Mouse (Mus musculus) lung, embryonic 14.5 days (tissue): ENCODE data around the gene Plekhg5. TPM values are rescaled to one million over a fixed set of nuclear protein-coding genes. Genes with fewer than 3 reads are reported as not detected.
A peak's percentile ranks its signal among the peaks of the same experiment; 100 is the strongest.

ENCODE experiments used
- ATAC-seq: fragments of 200-750 bp; cut with Nextera tagmentation; 2 replicates; pipeline ENCODE4 v1.8.0; 2017; ENCODE audit warnings: mild to moderate bottlenecking, moderate TSS enrichment, moderate library complexity; ENCODE audit not compliant: insufficient read depth
- DNase-seq: peaks from one replicate; pipeline ENCODE4 v3.0.0-alpha.2; 2015
- H3K27ac ChIP-seq: fragments of 300-500 bp; sonication (generic); 2 replicates; pipeline ENCODE4 v1.5.1; 2014; ENCODE audit warnings: low read depth, mild to moderate bottlenecking, moderate library complexity
- H3K27me3 ChIP-seq: fragments of 300-500 bp; sonication (generic); 2 replicates; pipeline ENCODE4 v1.6.1; 2014; ENCODE audit warnings: low read length, control low read depth; ENCODE audit not compliant: insufficient read depth
- H3K36me3 ChIP-seq: fragments of 300-500 bp; sonication (generic); 2 replicates; pipeline ENCODE4 v1.6.1; 2014; ENCODE audit warnings: control low read depth; ENCODE audit not compliant: insufficient read depth
- H3K4me1 ChIP-seq: fragments of 300-500 bp; sonication (generic); 2 replicates; pipeline ENCODE4 v1.6.1; 2014; ENCODE audit warnings: antibody characterized with exemption, control low read depth; ENCODE audit not compliant: insufficient read depth
- H3K4me2 ChIP-seq: fragments of 300-500 bp; sonication (generic); 2 replicates; pipeline ENCODE4 v1.6.1; 2014; ENCODE audit warnings: mild to moderate bottlenecking
- H3K4me3 ChIP-seq: fragments of 300-500 bp; sonication (generic); 2 replicates; pipeline ENCODE4 v1.5.1; 2014; ENCODE audit warnings: low read depth, low read length
- H3K9ac ChIP-seq: fragments of 300-500 bp; sonication (generic); 2 replicates; pipeline ENCODE4 v1.6.1; 2014
- H3K9me3 ChIP-seq: fragments of 300-500 bp; sonication (generic); 2 replicates; pipeline ENCODE4 v1.6.1; 2016; ENCODE audit warnings: low read depth, low read length, control low read depth
- CTCF ChIP-seq: IDR thresholded peaks from 2 replicates; pipeline ENCODE4 v1.5.1; 2016; ENCODE audit warnings: antibody characterized with exemption, low read depth
- WGBS: fragments of 180-500 bp; shearing (Covaris S2); extraction: QIAGEN DNeasy Blood & Tissue Kit; methylation state at CpG from one replicate; pipeline ENCODE4 v1.1.7; 2014; 5-methylcytosine and 5-hydroxymethylcytosine counted together
- polyA plus RNA-seq: library from polyadenylated mRNA; unstranded; fragments of >200 nt; fragmentation: Nextera tagmentation; extraction: Ambion mirVana; gene quantifications from 2 replicates; pipeline ENCODE4 v1.2.1, GENCODE M21; 2014

Plekhg5 gene
- polyA plus RNA-seq, 1 experiment from 2014 or later = 18.5 TPM

GRCm38 (mm10) chr4:152088556-152089120 is 16.3 kb downstream of the Plekhg5 start:
- Histone ChIP-seq H3K4me2 (peak overlapping the region; percentile 80), H3K36me3 (0 out of 2 replicates have a peak, but pooled peaks cover 4% of the 10 kb centered on the region), H3K9me3 (no peaks in the 10 kb centered on the region), H3K27me3 (no peaks in the 10 kb centered on the region), H3K27ac (no peak overlapping the region), H3K4me1 (peaks cover 12% of the 10 kb centered on the region; the same call in 1 of the 2 replicates), H3K4me3 (no peak overlapping the region; the same call in 1 of the 2 replicates), H3K9ac (no peak overlapping the region; the same call in 1 of the 2 replicates)
- DNase-seq (no peak), ATAC-seq (no peak)
- TF ChIP-seq CTCF = no peak
- WGBS = 52% methylated on average over 8 of the region's 8 CpGs

DNA sequence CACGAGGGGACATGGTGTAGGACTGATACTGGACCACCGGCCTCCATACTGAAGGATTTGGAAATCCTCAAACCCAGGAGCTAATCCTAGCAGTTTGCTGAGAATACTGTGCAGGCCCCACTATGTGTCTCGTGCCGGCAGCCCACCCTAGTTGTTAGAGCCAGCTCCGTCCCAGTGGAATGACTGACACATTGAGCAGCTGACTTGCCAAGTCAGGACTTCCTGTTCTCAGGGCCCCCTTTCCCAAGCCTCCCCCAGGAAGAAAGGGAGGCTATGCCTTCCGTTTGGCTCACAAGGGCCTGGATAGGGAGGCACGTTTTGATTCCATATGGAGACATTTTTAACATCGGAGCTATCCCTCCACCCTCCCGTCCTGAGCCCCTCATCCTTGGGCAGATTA is 17.9 kb downstream of the Plekhg5 start:
- ATAC-seq = no peak
- H3K4me2 ChIP-seq = no peak overlapping the region

GRCm38 (mm10) chr4:152092751-152093293 is 20.5 kb downstream of the Plekhg5 start:
- no peak overlapping the region for H3K9ac ChIP-seq
- DNase-seq (no peak), ATAC-seq (no peak)
- no peaks in the 10 kb centered on the region for H3K9me3 ChIP-seq
- H3K4me1 ChIP-seq = peaks cover 7% of the 10 kb centered on the region; the same call in 1 of the 2 replicates
- H3K27me3 ChIP-seq = no peaks in the 10 kb centered on the region
- no peak for TF ChIP-seq CTCF
- no peak overlapping the region for H3K4me3 ChIP-seq
- H3K36me3 ChIP-seq = peaks cover 4% of the 10 kb centered on the region; the same call in 1 of the 2 replicates
- WGBS = 60% methylated on average over 8 of the region's 8 CpGs
- peak overlapping the region; percentile 16; the same call in 1 of the 2 replicates for H3K27ac ChIP-seq
- H3K4me2 ChIP-seq = no peak overlapping the region; the same call in 1 of the 2 replicates

More for the DNA sequence above, 17.9 kb downstream of the Plekhg5 start:
- 79% methylated on average over 9 of the region's 9 CpGs for WGBS
- DNase-seq = no peak
- no peak overlapping the region for H3K9ac ChIP-seq
- H3K4me1 ChIP-seq = peaks cover 12% of the 10 kb centered on the region; the same call in 1 of the 2 replicates
- no peak overlapping the region for H3K4me3 ChIP-seq
- H3K27me3 ChIP-seq = no peaks in the 10 kb centered on the region
- H3K9me3 ChIP-seq = no peaks in the 10 kb centered on the region
- no peak for TF ChIP-seq CTCF
- H3K36me3 ChIP-seq = peaks cover 4% of the 10 kb centered on the region; the same call in 1 of the 2 replicates
- H3K27ac ChIP-seq = no peak overlapping the region

DNA sequence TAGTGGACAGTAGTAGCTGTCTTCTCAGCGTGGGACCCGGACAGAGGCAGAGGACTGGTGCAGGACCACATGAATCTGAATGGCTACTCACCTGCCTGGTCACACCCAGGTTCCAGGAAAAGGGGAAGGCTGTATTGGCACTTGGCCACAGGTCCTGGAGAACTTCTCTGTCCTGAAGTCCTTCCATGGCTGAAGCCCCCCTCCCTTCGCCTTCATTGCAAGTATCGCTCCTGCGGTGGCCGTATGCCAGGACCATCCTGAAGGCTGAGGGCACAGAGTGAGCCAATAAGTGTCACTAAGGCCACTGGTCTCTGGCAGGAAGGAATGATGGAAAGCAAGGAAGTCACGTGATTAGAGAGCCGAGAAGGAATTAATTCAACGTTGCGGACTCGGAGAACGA is 21.9 kb downstream of the Plekhg5 start:
- Histone ChIP-seq H3K36me3 (peaks cover 4% of the 10 kb centered on the region; the same call in 1 of the 2 replicates), H3K27me3 (no peaks in the 10 kb centered on the region), H3K9ac (no peak overlapping the region), H3K4me3 (no peak overlapping the region), H3K4me2 (no peak overlapping the region), H3K9me3 (no peaks in the 10 kb centered on the region), H3K27ac (no peak overlapping the region), H3K4me1 (no peaks in the 10 kb centered on the region; the same call in 1 of the 2 replicates)
- no peak for TF ChIP-seq CTCF
- DNase-seq (no peak), ATAC-seq (no peak)
- 79% methylated on average over 12 of the region's 12 CpGs for WGBS

DNA sequence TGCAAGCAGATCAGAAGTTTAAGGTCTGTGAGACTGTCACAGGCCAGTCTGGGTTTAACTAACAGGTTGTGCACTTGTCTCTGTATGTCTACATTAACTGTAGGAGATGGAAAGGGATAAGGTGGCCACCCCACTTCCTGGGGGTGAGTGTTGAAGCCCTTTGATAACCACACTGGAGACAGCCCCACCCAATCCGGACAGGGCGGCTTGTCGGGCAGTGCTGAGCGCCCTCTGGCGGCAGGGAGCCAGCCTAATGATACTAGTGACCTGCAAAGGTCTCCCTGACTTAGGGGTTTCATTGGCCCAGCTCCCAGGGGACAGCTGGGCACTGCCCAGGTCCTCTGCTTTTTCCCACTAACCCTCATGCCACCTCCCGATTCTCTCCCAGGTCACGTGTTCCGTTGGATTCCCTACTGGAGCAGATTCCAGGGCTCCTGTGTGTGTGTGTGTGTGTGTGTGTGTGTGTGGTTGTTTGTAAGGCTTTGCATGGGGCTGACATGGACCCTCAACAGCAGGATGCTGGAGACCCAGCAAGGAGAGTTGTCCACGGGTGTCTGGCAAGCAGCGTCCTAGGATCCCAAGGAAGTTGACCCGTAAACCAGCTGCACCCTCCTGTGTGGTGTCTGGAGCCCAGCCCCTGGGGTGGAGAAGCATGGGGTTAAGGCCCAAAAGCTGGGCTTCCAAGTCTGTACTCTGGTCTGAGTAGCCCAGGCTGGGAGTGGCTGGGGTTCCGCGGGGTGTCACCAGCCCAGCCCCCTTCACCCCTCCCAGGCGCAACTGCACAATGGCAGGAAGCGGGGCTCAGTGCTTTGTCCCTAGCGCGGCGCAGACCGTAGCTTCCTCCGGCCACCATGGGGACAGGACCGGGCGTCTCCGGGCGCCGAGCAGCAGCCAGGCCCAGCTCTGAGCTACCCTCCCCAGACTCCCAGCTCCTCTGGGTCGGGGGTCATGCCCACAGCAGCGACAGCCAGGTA is 23.9 kb downstream of the Plekhg5 start:
- no peaks in the 10 kb centered on the region for H3K27me3 ChIP-seq
- peak overlapping the region; percentile 33 for H3K4me3 ChIP-seq
- DNase-seq = peak; percentile 80
- H3K4me2 ChIP-seq = peak overlapping the region; percentile 38
- peak overlapping the region; percentile 78 for H3K27ac ChIP-seq
- peak overlapping the region; percentile 52 for H3K9ac ChIP-seq
- ATAC-seq = peak; percentile 62
- H3K4me1 ChIP-seq = no peaks in the 10 kb centered on the region; the same call in 1 of the 2 replicates
- H3K36me3 ChIP-seq = no peaks in the 10 kb centered on the region; the same call in 1 of the 2 replicates
- H3K9me3 ChIP-seq = no peaks in the 10 kb centered on the region
- 31% methylated on average over 27 of the region's 27 CpGs for WGBS
- peak; percentile 76 for TF ChIP-seq CTCF

DNA sequence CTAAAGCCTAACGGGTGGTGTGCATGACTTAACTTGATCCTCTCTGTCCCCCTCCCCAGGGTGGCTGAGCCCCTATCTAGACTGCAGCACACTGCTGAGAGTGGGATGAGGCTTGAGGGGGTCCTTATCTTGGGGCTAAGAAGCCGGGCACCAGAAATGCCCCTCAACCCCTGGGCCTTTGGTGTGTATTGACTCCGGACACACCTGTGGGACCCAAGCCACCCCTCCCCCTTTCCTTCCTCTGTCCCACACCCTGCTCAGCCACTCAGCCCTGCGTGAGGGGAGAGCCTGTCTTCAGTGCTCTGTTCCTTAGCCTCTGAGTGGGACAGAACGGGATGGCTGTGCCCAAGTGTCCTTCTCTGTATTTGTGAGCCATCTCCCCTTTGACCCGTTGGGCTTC is 24.6 kb downstream of the Plekhg5 start:
- peak overlapping the region; percentile 78 for H3K27ac ChIP-seq
- no peaks in the 10 kb centered on the region; the same call in 1 of the 2 replicates for H3K4me1 ChIP-seq
- peak overlapping the region; percentile 38 for H3K4me2 ChIP-seq
- 47% methylated on average over 6 of the region's 6 CpGs for WGBS
- no peaks in the 10 kb centered on the region for H3K27me3 ChIP-seq
- no peak for TF ChIP-seq CTCF
- no peaks in the 10 kb centered on the region for H3K9me3 ChIP-seq
- peaks cover 1% of the 10 kb centered on the region for H3K36me3 ChIP-seq
- H3K4me3 ChIP-seq = peak overlapping the region; percentile 33
- H3K9ac ChIP-seq = peak overlapping the region; percentile 52
- no peak for DNase-seq
- ATAC-seq = peak; percentile 24; the same call in 1 of the 2 replicates
